8 mouse cellular contexts compared by ENCODE assay signal in genomic region chr9:96873082-96873481, GRCm38 (mm10). TPM values are rescaled to one million over a fixed set of nuclear protein-coding genes. Genes with fewer than 3 reads are reported as not detected.
DNase-seq lines count a peak whose midpoint lies in the region; ATAC-seq lines count a peak whose summit lies in the region.

No protein-coding gene starts in this region.

- no peak for ATAC-seq in monocyte, adult 5-6 weeks (replicated peaks; ENCODE audit: insufficient number of reproducible peaks, low FRiP score, low TSS enrichment, poor library complexity, severe bottlenecking)

- peak; percentile 66 to 78 for DNase-seq in left cerebral cortex, adult 18-20 months (ENCODE audit: low spot score in 2 of 2)
- no peak for DNase-seq in left cerebral cortex, adult 11 months (ENCODE audit: low spot score)
- peak; percentile 65 for DNase-seq in NIH3T3 (ENCODE audit: low read depth)
- peak; percentile 91 to 92 for DNase-seq in cerebellum, adult 18-20 months
- DNase-seq in layer of hippocampus, adult 9-10 months (ENCODE audit: low spot score), result peak; percentile 78
- peak; percentile 43 for DNase-seq in naive thymus-derived CD4-positive, alpha-beta T cell, adult 2 months (ENCODE audit: low read depth)
- no peak for DNase-seq in urinary bladder, postnatal 4 days (ENCODE audit: low spot score in 2 of 2)

RNA-seq across cellular contexts. Expression of gene Pxylp1, which starts 19.4 kb away (rescaled TPM):
- total RNA-seq in left cerebral cortex, adult 18-20 months (2021), result 10 to 100 TPM; 19.4 to 21.3 TPM
- total RNA-seq in monocyte, adult 5-6 weeks (2017), result 6.8 to 21.3 TPM (median 8.5 TPM) in 3 replicates

Comparison
In these comparisons a context has a peak if more than half of its experiments do, and no peak if none do; other contexts are left out.
1. DNase-seq: peak in left cerebral cortex, adult 18-20 months (2 of 2), NIH3T3 (single experiment), cerebellum, adult 18-20 months (2 of 2), layer of hippocampus, adult 9-10 months (single experiment) and naive thymus-derived CD4-positive, alpha-beta T cell, adult 2 months (single experiment); none in left cerebral cortex, adult 11 months (single experiment) and urinary bladder, postnatal 4 days (0 of 2).